In genomic region chr1:143701736-143702135, GRCm38 (mm10) we compare ENCODE assay signal across 8 mouse cellular contexts. TPM values are rescaled to one million over a fixed set of nuclear protein-coding genes. Genes with fewer than 3 reads are reported as not detected.
DNase-seq lines count a peak whose midpoint lies in the region; ATAC-seq and TF ChIP-seq lines count a peak whose summit lies in the region.

No protein-coding gene starts in this region.

- peak overlapping the region; percentile 71 for H3K4me3 ChIP-seq in gastrocnemius, adult 2 months
- H3K4me3 ChIP-seq in forebrain, embryonic 10.5 days: peak overlapping the region; percentile 84
- H3K4me3 ChIP-seq in liver, embryonic 14.5 days (ENCODE audit: insufficient read depth in 1 of 2, low read depth in 2 of 2, low read length in 2 of 2): peak overlapping the region; percentile 74 to 99

- H3K4me1 ChIP-seq in forebrain, embryonic 10.5 days: peaks cover 23% of the 10 kb centered on the region
- peaks cover 2% of the 10 kb centered on the region in 2 experiments for H3K4me1 ChIP-seq in liver, embryonic 14.5 days (replicated peaks; ENCODE audit: control insufficient read depth in 2 of 2, insufficient read depth in 2 of 2, low read length in 1 of 2)

- no peak for ATAC-seq in liver, embryonic 14.5 days (ENCODE audit: insufficient read depth)

- H3K27ac ChIP-seq in gastrocnemius, adult 2 months: peak overlapping the region; percentile 96
- peak overlapping the region; percentile 97 for H3K27ac ChIP-seq in forebrain, embryonic 10.5 days
- peak overlapping the region; percentile 90 for H3K27ac ChIP-seq in liver, embryonic 14.5 days

- H3K9me3 ChIP-seq in forebrain, embryonic 10.5 days: no peaks in the 10 kb centered on the region
- H3K9me3 ChIP-seq in liver, embryonic 14.5 days (ENCODE audit: control insufficient read depth, low read length): no peaks in the 10 kb centered on the region

- peaks cover 23% of the 10 kb centered on the region for H3K36me3 ChIP-seq in forebrain, embryonic 10.5 days (replicated peaks)
- H3K36me3 ChIP-seq in liver, embryonic 14.5 days (replicated peaks; ENCODE audit: control insufficient read depth, insufficient read depth, low read depth): peaks cover 11% of the 10 kb centered on the region

- no peak for DNase-seq in gastrocnemius, adult 2 months
- no peak for DNase-seq in gastrocnemius, adult 18-20 months (ENCODE audit: low spot score)
- DNase-seq in 416B (ENCODE audit: low read depth): peak; percentile 21
- no peak for DNase-seq in forebrain, embryonic 10.5 days (ENCODE audit: extremely low spot score, low spot score)
- no peak for DNase-seq in liver, embryonic 14.5 days (ENCODE audit: low read depth in 3 of 3, low spot score in 3 of 3)
- DNase-seq in left cerebral cortex, postnatal 10 days (ENCODE audit: extremely low spot score in 1 of 2, low spot score in 2 of 2): no peak
- DNase-seq in spleen, postnatal 4 days (ENCODE audit: low spot score in 2 of 2): no peak
- no peak for DNase-seq in left cerebral cortex, postnatal 14 days (ENCODE audit: low spot score in 2 of 2)

- 0% methylated on average over 13 of the region's 13 CpGs for WGBS in forebrain, embryonic 10.5 days
- WGBS in liver, embryonic 14.5 days (ENCODE audit: insufficient replicate concordance): under 1% methylated on average over 13 of the region's 13 CpGs

- peak overlapping the region; percentile 93 for H3K4me2 ChIP-seq in liver, embryonic 14.5 days (ENCODE audit: low read depth)

- TF ChIP-seq EP300 in liver, embryonic 14.5 days (IDR thresholded peaks at IDR 0.05; ENCODE audit: low read depth): no peak

- no peak for TF ChIP-seq CTCF in gastrocnemius, adult 2 months (IDR thresholded peaks at IDR 0.05)
- TF ChIP-seq CTCF in liver, embryonic 14.5 days (IDR thresholded peaks at IDR 0.05; ENCODE audit: low read depth): no peak

- intact Hi-C loops in gastrocnemius, adult 2 months (cut with DNase I): loop anchor here (2.0 kb wide), 3 partner anchors 37 to 305 kb away; partner anchors contain the start of genes Trove2 and Uchl5
- intact Hi-C loops in left cerebral cortex, postnatal 10 days (cut with DNase I): loop anchor here (5.0 kb wide), 1 partner anchor 36 kb away; no protein-coding TSS in a partner anchor
- intact Hi-C loops in left cerebral cortex, postnatal 14 days (cut with DNase I): loop anchor here (1.0 kb wide), 1 partner anchor 38 kb away; no protein-coding TSS in a partner anchor

- H3K9ac ChIP-seq in liver, embryonic 14.5 days (replicated peaks): peak overlapping the region; percentile 79

- H3K27me3 ChIP-seq in forebrain, embryonic 10.5 days (ENCODE audit: poor library complexity, severe bottlenecking): no peaks in the 10 kb centered on the region; the same call in 1 of the 2 replicates
- H3K27me3 ChIP-seq in liver, embryonic 14.5 days (ENCODE audit: control insufficient read depth, insufficient read depth, low read length): no peaks in the 10 kb centered on the region

RNA-seq across cellular contexts. Expression of gene Cdc73, which starts 1.0 kb away (rescaled TPM):
- 10 to 100 TPM; 48.8 to 52.7 TPM for total RNA-seq in gastrocnemius, adult 2 months (2021)
- 10 to 100 TPM; 47.1 to 54.6 TPM for total RNA-seq in gastrocnemius, adult 18-20 months (2021)
- 33.8 and 33.9 TPM in 2 replicates for polyA plus RNA-seq in forebrain, embryonic 10.5 days (2016; fragmentation: Nextera tagmentation; extraction: Ambion mirVana)
- 4.2 and 10.7 TPM in 2 replicates for polyA plus RNA-seq in liver, embryonic 14.5 days (2012; rRNA removed)
- polyA plus RNA-seq in liver, embryonic 14.5 days (2014; fragmentation: Nextera tagmentation; extraction: Ambion mirVana): 9.4 and 9.6 TPM in 2 replicates
- 10 to 100 TPM; 46.5 to 49.3 TPM for total RNA-seq in left cerebral cortex, postnatal 10 days (2021)
- total RNA-seq in left cerebral cortex, postnatal 14 days (2021): 10 to 100 TPM; 52.6 to 53.1 TPM

RNA-seq across cellular contexts. Expression of gene Glrx2, which starts 14.4 kb away (rescaled TPM):
- 10 to 100 TPM; 77.3 to 81.4 TPM for total RNA-seq in gastrocnemius, adult 2 months (2021)
- total RNA-seq in gastrocnemius, adult 18-20 months (2021): 10 to 100 TPM; 69.4 to 77.9 TPM
- 88.1 and 89.1 TPM in 2 replicates for polyA plus RNA-seq in forebrain, embryonic 10.5 days (2016; fragmentation: Nextera tagmentation; extraction: Ambion mirVana)
- 7.6 and 19.9 TPM in 2 replicates for polyA plus RNA-seq in liver, embryonic 14.5 days (2012; rRNA removed)
- 38.0 and 44.6 TPM in 2 replicates for polyA plus RNA-seq in liver, embryonic 14.5 days (2014; fragmentation: Nextera tagmentation; extraction: Ambion mirVana)
- total RNA-seq in left cerebral cortex, postnatal 10 days (2021): 100 to 1,000 TPM; 119 to 123 TPM
- 100 to 1,000 TPM; 117 to 118 TPM for total RNA-seq in left cerebral cortex, postnatal 14 days (2021)
